Mouse (Mus musculus) heart, adult 2 months (tissue): Measurements from ENCODE around the gene Ifi47.

Experiments
- CTCF ChIP-seq: fragments of 200-600 bp; IDR thresholded peaks from 2 replicates; pipeline ENCODE4 v1.8.1; 2022; ENCODE audit warnings: antibody characterized with exemption, mild to moderate bottlenecking, moderate library complexity
- POLR2A ChIP-seq: fragments of 200-500 bp; IDR thresholded peaks from 2 replicates; pipeline ENCODE4 v1.6.1; 2011; ENCODE audit warnings: mild to moderate bottlenecking, low read depth, low read length, control low read depth; ENCODE audit not compliant: insufficient read depth

DNA sequence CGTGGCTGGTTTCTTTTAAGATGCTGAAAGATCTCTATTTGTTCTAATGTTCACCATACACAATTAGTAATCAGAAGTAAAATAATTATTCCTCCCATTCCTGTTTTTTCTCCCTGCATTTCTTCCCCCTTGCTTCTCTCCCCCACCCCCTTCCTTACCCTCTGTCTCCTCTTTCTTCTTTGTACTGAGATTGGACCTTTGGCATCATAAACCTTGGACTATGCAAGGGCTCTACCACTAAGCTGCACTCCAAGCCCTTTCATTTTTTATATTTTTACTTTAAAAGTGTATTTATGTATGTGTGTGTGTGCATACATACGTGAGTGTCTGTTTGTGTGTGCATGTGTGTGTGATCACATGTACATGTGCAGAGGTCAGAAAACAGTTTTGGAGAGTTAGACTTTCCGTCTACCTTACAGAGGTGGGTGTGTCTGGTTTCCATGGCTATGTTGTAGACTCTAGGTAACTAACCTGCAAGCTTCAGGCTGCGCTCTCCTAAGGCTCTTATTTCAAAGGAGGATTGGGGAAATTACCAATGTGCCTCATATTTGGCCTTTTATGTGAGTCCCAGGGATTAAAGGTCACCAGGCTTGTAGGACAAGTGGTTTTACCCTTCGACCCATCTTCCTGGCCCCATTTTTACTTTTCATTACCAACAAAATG lies 12.7 kb downstream of the Ifi47 start:
- TF ChIP-seq CTCF (no peak), POLR2A (no peak)
